Mouse (Mus musculus): ENCODE results near the gene Ccdc28b. TPM values are rescaled to one million over a fixed set of nuclear protein-coding genes. Genes with fewer than 3 reads are reported as not detected.
A peak's percentile ranks its signal among the peaks of the same experiment; 100 is the strongest.

Gene Ccdc28b
- polyA plus RNA-seq, 1 experiment from 2014 or later = 53.6 TPM

DNA sequence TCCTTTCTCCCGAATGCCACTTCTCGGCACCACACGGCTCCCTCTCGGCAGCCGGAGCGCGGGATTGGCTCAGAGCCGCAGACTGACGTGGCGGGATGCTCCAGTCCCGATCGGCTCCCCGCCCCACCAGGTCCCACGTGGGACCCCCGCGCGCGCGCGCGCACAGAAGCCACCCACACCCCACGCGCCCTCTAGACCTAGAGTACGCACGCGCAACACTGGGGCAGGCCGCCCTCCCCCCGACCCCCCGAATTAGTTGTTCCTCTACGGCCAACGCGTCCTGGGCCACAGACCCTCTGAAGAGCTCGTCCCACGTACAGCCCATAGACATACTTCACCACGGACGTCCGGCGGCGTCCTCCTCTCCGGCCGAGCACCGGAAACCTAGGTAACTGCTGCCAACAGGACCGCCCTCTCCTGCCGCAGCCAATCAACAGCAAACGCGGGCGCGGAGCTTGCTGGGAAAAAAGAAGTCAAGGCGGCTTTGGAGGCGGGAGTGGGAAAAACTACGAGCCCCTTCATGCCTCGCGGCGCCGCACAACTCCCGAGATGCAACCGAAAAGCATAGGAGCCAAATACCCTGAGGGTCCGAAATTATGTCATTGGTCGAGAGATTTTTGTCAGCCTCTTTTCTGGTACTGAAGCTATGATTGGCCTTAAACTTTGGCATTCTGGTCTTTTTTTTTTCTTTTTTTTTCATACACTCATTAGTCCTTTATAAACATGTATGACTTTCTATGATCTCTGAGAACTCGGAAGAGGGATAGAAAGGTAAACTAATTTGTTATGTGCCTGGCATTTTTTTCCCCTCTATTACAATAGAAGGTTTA is 17.1 kb upstream of the Ccdc28b start, which contains the start of gene Txlna:
Gene Txlna (minus strand): TSS at position 428 of the 830 bp plus-strand sequence.
- peak; percentile 96 for ATAC-seq (ENCODE audit: insufficient number of reproducible peaks, insufficient read depth, low FRiP score, low TSS enrichment, low read depth)
- Histone ChIP-seq H3K4me1 (replicated peaks) (peaks cover 26% of the 10 kb centered on the region), H3K9me3 (no peaks in the 10 kb centered on the region), H3K4me2 (peak within 1 kb of the TSS; percentile 94), H3K27ac (peak within 1 kb of the TSS; percentile 93), H3K4me3 (replicated peaks) (peak within 1 kb of the TSS; percentile 67), H3K36me3 (peaks cover 62% of the 10 kb centered on the region), H3K27me3 (no peaks in the 10 kb centered on the region), H3K9ac (replicated peaks) (peak within 1 kb of the TSS; percentile 84)
- WGBS = under 1% methylated on average over 60 of the region's 60 CpGs

DNA sequence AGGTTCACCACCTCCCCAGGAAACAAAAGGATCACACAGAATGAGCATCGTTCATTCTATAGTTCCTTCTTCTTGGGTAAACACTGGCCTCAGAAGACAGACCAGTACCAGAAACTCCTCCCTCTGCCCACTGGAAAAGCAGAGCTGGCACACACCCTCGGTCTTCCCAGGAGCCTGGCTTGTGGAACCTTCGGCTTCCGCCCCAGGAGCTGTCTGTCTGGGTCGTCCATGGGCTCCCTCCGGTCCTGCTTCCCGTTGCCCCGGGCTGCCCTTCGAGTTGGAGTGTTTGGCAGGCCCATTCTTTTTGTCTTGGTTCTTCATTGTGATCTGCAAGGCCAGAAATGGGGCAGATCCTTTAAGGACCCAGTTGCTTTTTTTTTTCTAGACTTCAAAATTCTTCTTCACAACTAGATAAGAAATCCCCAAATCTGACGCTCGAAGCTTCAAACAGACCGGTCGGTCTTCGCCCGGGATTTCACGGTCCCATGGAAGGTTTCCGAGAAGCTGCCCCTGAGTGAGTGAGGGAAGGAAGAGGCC is 16.4 kb upstream of the Ccdc28b start:
- H3K36me3 ChIP-seq = peaks cover 62% of the 10 kb centered on the region
- no peaks in the 10 kb centered on the region for H3K27me3 ChIP-seq
- H3K9ac ChIP-seq (replicated peaks) = peak overlapping the region; percentile 84
- H3K4me1 ChIP-seq (replicated peaks) = peaks cover 26% of the 10 kb centered on the region
- peak overlapping the region; percentile 67 for H3K4me3 ChIP-seq (replicated peaks)
- H3K27ac ChIP-seq = peak overlapping the region; percentile 93
- H3K9me3 ChIP-seq = no peaks in the 10 kb centered on the region
- ATAC-seq (ENCODE audit: insufficient number of reproducible peaks, insufficient read depth, low FRiP score, low TSS enrichment, low read depth) = no peak
- WGBS = 8% methylated on average over 17 of the region's 17 CpGs
- peak overlapping the region; percentile 94 for H3K4me2 ChIP-seq

DNA sequence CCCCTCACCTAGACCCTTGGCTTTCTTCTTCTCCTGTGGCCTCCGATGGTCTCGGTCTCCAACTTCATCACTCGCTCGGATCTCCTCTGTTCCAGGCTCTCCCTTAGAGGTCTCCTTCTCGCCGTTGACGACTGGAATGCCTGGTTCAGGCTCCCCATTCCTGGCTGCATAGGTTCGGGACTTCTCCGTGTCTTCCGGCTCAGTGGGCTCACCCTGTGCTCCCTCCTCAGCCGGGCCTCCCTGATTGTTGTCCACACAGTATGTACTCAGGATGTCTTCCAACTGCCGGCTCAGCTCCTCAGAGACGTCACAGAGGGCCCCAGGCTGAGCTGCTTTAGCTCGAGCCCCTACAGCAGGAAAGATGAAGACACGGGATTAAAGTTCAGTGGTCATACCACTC is 15.5 kb upstream of the Ccdc28b start:
- 92% methylated on average over 15 of the region's 15 CpGs for WGBS
- Histone ChIP-seq H3K27me3 (no peaks in the 10 kb centered on the region), H3K9ac (replicated peaks) (0 out of 2 replicates have a peak overlapping the region, but pooled peaks have one; percentile 84), H3K36me3 (peaks cover 62% of the 10 kb centered on the region), H3K4me3 (replicated peaks) (peak overlapping the region; percentile 67), H3K9me3 (no peaks in the 10 kb centered on the region), H3K27ac (no peak overlapping the region), H3K4me2 (peak overlapping the region; percentile 94), H3K4me1 (replicated peaks) (peaks cover 26% of the 10 kb centered on the region)
- no peak for ATAC-seq (ENCODE audit: insufficient number of reproducible peaks, insufficient read depth, low FRiP score, low TSS enrichment, low read depth)

DNA sequence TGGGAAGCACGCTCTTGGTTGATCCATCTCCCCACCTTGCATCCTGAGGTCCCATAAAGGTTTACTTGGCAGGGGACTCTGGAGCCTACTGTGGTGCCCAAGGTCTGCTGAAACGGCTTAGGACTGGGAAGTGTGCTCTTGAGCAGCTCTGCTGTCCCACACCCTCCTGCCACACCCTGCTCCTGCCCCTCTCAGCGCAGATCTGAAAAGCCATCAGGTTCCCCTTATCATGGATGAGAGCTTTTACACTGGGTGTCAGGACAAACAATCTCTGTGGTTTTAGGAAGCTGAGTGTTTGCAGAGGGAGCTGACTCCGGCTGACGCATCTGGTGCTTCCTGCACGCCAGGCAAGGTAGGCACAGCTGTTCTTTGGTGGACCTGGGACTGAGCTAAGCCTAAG is 10.1 kb upstream of the Ccdc28b start:
- no peaks in the 10 kb centered on the region for H3K9me3 ChIP-seq
- peaks cover 98% of the 10 kb centered on the region for H3K36me3 ChIP-seq
- no peaks in the 10 kb centered on the region for H3K27me3 ChIP-seq
- no peak overlapping the region for H3K4me2 ChIP-seq
- peaks cover 9% of the 10 kb centered on the region for H3K4me1 ChIP-seq (replicated peaks)
- 97% methylated on average over 6 of the region's 6 CpGs for WGBS
- ATAC-seq (ENCODE audit: insufficient number of reproducible peaks, insufficient read depth, low FRiP score, low TSS enrichment, low read depth) = no peak
- H3K27ac ChIP-seq = no peak overlapping the region
- no peak overlapping the region for H3K4me3 ChIP-seq (replicated peaks)
- no peak overlapping the region for H3K9ac ChIP-seq (replicated peaks)

DNA sequence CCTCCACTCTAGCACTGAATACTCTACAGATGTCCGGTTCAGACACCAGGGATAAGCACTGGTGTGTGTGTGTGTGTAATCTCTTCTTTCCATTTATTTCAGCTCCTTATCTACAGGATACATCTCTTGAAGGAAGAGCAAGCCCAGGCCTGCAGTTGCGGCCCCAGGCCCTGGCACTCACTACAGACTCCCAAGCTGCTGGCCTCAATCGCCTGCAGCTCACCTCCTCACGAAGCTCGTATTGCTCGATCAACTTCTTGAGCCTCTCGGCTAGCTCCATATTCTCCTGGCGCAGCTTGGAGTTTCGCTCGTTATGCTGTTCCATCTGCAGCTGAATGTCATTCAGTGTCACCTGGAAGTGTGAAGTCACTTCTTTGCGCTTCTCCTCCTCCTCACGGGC is 8.1 kb upstream of the Ccdc28b start:
- peaks cover 100% of the 10 kb centered on the region for H3K36me3 ChIP-seq
- no peaks in the 10 kb centered on the region for H3K27me3 ChIP-seq
- ATAC-seq (ENCODE audit: insufficient number of reproducible peaks, insufficient read depth, low FRiP score, low TSS enrichment, low read depth) = no peak
- no peaks in the 10 kb centered on the region for H3K4me1 ChIP-seq (replicated peaks)
- no peak overlapping the region for H3K27ac ChIP-seq
- no peak overlapping the region for H3K4me3 ChIP-seq (replicated peaks)
- H3K4me2 ChIP-seq = no peak overlapping the region
- no peaks in the 10 kb centered on the region for H3K9me3 ChIP-seq
- 89% methylated on average over 12 of the region's 12 CpGs for WGBS
- H3K9ac ChIP-seq (replicated peaks) = no peak overlapping the region

DNA sequence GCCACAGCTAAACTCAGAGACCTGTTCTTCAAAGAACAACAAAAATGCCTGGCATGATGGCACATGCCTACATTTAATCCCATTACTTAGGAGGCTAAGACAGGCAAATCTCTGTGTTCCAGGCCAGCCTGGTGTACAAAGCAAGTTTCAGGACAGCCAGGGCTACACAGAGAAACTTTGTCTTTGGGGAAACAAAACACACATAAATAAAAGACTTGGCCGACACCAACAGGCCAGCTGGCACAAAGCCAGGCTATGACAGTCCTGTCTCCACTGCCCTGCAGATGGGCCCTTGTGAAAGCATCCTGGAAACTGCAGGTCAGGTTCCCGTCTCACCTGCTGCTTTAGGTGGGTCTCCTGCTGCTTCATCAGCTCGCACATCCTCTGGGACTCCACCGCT is 7.2 kb upstream of the Ccdc28b start:
- H3K9me3 ChIP-seq = no peaks in the 10 kb centered on the region
- H3K4me2 ChIP-seq = no peak overlapping the region
- ATAC-seq (ENCODE audit: insufficient number of reproducible peaks, insufficient read depth, low FRiP score, low TSS enrichment, low read depth) = no peak
- no peaks in the 10 kb centered on the region; the same call in 1 of the 2 replicates for H3K4me1 ChIP-seq (replicated peaks)
- H3K4me3 ChIP-seq (replicated peaks) = no peak overlapping the region
- no peak overlapping the region for H3K9ac ChIP-seq (replicated peaks)
- WGBS = 86% methylated on average over 4 of the region's 4 CpGs
- H3K36me3 ChIP-seq = peaks cover 100% of the 10 kb centered on the region
- H3K27me3 ChIP-seq = no peaks in the 10 kb centered on the region
- no peak overlapping the region for H3K27ac ChIP-seq

DNA sequence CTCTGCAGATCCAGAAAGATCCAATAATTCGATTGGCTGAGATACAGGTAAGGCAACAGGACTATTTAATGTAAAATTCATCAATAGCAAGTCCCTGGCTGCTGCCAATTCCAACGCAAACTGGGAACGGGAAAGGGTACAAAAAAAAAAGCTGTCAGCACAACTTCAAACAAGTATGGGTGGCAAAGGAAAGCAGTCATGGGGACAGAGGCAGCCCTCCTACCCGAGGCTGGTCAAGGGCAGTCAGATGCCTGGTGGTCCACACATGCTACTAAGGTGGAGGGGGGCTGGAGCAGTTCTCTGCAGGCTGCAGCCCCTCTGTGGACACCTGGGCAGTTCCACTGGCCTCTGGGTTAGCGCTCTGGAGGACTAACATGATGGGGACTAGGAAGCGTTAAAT is 2.3 kb upstream of the Ccdc28b start:
- no peak for ATAC-seq (ENCODE audit: insufficient number of reproducible peaks, insufficient read depth, low FRiP score, low TSS enrichment, low read depth)
- Histone ChIP-seq H3K4me3 (replicated peaks) (no peak overlapping the region), H3K36me3 (peaks cover 57% of the 10 kb centered on the region), H3K4me1 (replicated peaks) (peaks cover 32% of the 10 kb centered on the region), H3K9ac (replicated peaks) (no peak overlapping the region), H3K27me3 (no peaks in the 10 kb centered on the region), H3K4me2 (no peak overlapping the region), H3K27ac (no peak overlapping the region; the same call in 1 of the 2 replicates), H3K9me3 (no peaks in the 10 kb centered on the region)
- 75% methylated on average over 6 of the region's 6 CpGs for WGBS

DNA sequence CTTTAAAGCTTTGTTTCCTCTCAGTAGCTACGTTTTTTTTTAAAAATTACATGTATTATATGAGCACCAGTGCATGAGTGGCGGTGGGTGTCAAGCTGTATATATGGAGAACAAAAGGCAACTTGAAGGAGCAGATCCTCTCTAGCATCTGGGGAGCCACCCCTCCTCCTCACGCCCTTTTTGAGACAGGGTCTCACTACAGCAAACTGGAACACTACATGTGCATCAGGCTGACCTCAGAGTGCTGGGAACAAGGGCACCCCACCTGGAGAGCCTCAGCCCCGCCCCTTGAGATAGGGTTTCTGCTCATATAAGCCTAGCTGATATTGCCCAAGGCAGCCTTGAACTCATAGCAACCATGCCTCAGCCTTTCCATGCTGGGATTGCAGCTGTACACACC is 1.7 kb upstream of the Ccdc28b start:
- H3K27me3 ChIP-seq = no peaks in the 10 kb centered on the region
- peak overlapping the region; percentile 70 for H3K4me2 ChIP-seq
- H3K4me3 ChIP-seq (replicated peaks) = no peak overlapping the region
- no peaks in the 10 kb centered on the region for H3K9me3 ChIP-seq
- H3K4me1 ChIP-seq (replicated peaks) = peaks cover 32% of the 10 kb centered on the region
- H3K9ac ChIP-seq (replicated peaks) = no peak overlapping the region
- H3K36me3 ChIP-seq = peaks cover 57% of the 10 kb centered on the region
- WGBS = 48% methylated on average over 4 of the region's 4 CpGs
- H3K27ac ChIP-seq = peak overlapping the region; percentile 91; the same call in 1 of the 2 replicates
- ATAC-seq (ENCODE audit: insufficient number of reproducible peaks, insufficient read depth, low FRiP score, low TSS enrichment, low read depth) = no peak

DNA sequence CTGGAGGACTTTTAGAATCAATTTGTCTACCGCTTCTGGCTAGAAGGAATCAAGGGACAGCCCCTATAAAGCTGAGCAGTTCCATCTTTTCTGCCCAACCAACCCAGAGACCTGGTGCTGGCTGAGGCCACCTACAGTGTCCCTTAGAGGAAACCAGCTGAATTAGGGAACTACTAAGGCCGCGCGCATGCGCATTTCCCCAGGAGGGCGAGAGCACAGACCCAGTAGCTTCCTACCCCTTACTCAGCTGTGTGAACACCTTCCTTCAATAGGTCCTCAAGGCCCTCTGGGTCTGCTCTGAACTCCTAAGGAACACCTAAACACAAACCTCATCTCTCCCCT is 1.3 kb upstream of the Ccdc28b start:
- Histone ChIP-seq H3K27me3 (no peaks in the 10 kb centered on the region), H3K4me3 (replicated peaks) (peak overlapping the region; percentile 63), H3K4me1 (replicated peaks) (peaks cover 32% of the 10 kb centered on the region), H3K27ac (peak overlapping the region; percentile 91), H3K9me3 (no peaks in the 10 kb centered on the region), H3K4me2 (peak overlapping the region; percentile 70), H3K9ac (replicated peaks) (peak overlapping the region; percentile 73), H3K36me3 (peaks cover 52% of the 10 kb centered on the region)
- 2% methylated on average over 6 of the region's 6 CpGs for WGBS
- ATAC-seq (ENCODE audit: insufficient number of reproducible peaks, insufficient read depth, low FRiP score, low TSS enrichment, low read depth) = no peak; the same call in 1 of the 2 replicates

DNA sequence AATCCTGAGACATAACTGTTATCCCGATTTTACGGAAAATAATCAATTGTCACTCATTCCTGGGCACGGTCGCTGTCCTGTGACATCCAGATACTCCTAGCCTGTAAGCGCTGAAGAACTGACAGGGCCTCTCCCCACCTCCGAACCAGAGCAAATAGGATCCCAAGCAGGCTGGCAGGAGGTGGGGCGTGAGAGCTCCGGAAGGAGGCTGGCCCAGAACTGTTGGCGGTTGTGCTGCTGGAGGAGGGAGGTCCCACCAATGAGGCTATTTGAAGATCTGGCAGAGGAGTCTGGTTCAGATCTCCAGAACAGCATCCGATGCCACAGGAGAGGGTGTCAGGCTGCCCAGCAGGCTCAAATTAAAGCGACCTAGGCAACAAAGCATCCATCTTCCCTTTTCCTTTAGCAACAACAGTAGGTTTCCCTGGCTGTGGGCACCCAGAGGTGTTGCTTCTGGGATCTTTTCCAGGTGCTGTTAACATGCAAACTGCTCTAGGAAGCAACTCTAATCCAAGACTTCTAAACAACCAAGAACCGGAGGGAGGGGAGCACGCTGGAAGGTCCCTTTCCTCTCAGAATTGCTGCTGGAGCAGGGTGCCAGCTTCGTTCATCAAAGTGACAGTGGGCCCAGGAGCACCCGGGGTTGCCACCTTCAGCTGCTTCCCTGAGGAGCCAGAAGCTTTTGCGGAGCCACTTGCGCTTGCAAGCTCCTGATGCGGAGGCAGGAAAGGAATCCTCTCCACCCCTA is 708 bp upstream of the Ccdc28b start:
- Histone ChIP-seq H3K9ac (replicated peaks) (peak overlapping the region; percentile 73), H3K36me3 (peaks cover 46% of the 10 kb centered on the region), H3K4me1 (replicated peaks) (peaks cover 32% of the 10 kb centered on the region), H3K4me3 (replicated peaks) (peak overlapping the region; percentile 63), H3K27ac (peak overlapping the region; percentile 91), H3K4me2 (peak overlapping the region; percentile 70), H3K9me3 (no peaks in the 10 kb centered on the region), H3K27me3 (no peaks in the 10 kb centered on the region)
- peak; percentile 82 for ATAC-seq (ENCODE audit: insufficient number of reproducible peaks, insufficient read depth, low FRiP score, low TSS enrichment, low read depth)
- WGBS = 2% methylated on average over 18 of the region's 18 CpGs
